Mouse (Mus musculus): ENCODE results near the gene Tmem59.

- TF ChIP-seq CTCF (IDR thresholded peaks at IDR 0.05; ENCODE audit: low read depth) (no peak), EP300 (optimal IDR thresholded peaks at IDR 0.05) (no peak)
Observed at GRCm38 (mm10) chr4:107243365-107244333, 65.5 kb downstream of the Tmem59 start.
